Mouse (Mus musculus) right cerebral cortex, adult 2 months (tissue): ENCODE results near the gene Scgb3a1.

ENCODE experiments used
- DNase-seq, 2 experiments: peaks; one replicate each; pipeline ENCODE4 v3.0.0; 2021 to 2022; ENCODE audit warnings: low spot score in 2 of 2

Scgb3a1 gene

GRCm38 (mm10) chr11:49658791-49659469, 4.5 kb upstream of the Scgb3a1 start:
- DNase-seq: no peak

GRCm38 (mm10) chr11:49659470-49659799, 4.0 kb upstream of the Scgb3a1 start:
- no peak for DNase-seq

DNA sequence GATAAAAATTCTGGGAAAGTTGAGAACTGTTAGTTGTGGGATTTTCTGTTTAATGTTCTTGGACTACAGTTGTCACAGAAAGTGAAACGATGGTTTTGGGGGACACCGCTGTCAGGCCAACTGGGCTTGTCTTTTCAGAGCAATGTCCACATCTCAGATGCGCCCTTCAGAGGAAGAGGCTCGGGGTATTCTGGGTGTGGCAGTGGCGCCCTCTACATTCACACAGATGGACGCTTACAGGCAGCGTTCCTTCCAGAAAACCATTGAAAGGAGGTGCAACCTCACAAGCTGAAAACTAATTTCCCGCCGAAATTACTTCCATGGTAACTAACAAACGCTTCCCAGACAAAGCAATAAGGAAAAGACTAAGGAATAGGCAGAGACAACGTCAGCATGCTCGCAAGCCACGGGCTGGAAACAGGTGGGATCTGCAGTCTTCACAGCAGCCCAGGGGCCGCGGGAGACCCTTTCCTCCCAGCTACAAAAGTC, 1.1 kb upstream of the Scgb3a1 start:
- DNase-seq: no peak

DNA sequence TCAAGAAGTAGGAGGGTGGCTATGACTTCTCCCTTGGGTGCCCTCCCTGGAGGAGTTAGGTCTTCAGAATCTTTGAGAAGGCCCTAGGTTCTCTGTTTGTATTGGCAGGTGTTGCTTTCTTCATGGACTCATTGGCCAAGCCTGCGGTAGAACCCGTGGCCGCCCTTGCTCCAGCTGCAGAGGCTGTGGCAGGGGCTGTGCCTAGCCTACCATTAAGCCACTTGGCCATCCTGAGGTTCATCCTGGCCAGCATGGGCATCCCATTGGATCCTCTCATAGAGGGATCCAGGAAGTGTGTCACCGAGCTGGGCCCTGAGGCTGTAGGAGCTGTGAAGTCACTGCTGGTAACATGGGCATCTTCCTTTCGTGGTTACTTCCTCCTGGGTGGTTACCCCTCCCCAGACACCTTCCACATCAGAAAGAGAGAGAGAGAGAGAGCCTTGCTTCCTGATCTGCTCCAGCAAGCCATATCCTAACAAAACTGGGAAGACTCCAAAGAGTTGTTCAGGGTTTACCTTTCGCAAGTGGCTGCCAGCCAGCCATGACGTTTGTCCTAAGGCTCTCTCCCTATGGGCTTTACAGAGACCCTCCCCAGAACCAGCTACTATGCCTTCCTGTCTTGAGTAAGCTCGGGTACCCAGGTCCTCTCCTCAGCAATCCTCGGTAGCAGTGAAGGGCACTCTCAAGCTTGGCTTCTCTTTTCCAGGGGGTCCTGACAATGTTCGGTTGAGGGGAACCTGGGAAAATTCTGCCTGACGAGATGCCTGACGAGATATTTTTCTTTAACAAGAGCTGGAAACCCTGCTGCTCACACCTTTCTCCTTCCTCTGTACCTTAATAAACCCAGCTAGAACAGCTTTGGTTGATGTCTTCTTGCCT, 1.1 kb downstream of the Scgb3a1 start:
- DNase-seq: no peak

- DNase-seq: no peak
Observed at GRCm38 (mm10) chr11:49665462-49665861, 2.1 kb downstream of the Scgb3a1 start.

- DNase-seq: no peak
Observed at GRCm38 (mm10) chr11:49673433-49673832, 10.0 kb downstream of the Scgb3a1 start.

DNA sequence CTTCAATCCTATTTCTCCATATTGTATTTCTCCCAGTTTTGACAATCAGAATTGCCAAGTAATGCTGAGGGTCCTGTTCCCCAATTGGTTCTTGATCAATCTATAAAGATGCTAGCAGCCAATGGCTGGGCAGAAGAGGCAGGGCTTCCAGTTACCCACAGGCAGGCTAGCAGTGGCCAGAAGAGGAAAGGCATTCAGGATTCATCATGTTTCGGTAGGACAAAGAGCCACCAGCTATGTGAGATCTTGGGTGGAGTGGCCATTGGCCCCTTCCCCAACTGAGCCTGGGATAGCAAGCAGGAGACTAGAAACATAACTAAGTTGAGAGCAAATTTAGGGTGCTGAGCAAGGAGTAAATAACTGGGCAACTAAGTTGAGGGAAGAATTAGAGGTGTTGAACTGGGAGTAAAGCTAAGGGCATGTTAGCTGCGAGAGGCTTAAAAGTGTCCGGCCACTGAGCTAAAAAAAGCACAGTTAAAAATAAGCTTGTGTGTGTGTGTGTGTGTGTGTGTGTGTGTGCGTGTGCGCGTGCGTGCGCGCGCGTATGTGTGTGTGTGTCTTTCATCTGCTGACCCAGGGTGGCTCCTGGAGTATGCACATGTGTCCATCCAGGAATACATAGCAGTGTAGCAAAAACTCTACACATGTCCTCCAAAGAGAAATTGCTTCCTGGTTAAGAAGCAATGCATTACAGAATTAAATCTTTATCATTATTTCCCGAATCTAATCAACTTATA, 21.0 kb downstream of the Scgb3a1 start:
- DNase-seq: no peak

GRCm38 (mm10) chr11:49695013-49695412, 31.6 kb downstream of the Scgb3a1 start:
- no peak for DNase-seq

DNA sequence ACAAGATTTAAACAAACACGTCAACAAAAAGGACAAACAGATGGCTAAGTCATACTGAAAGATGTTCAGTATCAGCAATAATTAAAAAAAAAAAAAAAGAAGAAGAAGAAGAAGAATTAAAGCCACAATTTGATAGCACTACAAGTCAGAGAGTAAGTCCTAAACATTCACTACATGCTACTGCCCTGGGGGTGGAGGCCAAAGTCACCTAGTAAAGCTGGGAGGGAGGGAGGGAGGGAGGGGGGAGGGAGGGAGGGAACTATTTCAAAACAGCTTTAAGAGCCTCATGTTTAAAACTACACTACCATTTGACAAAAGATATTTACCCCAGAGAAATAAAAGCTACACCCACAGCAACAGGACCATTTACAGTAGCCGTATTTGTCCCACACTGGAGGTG, 32.3 kb downstream of the Scgb3a1 start:
- DNase-seq: no peak

- no peak for DNase-seq
Observed at GRCm38 (mm10) chr11:49696472-49696871, 33.1 kb downstream of the Scgb3a1 start.

DNA sequence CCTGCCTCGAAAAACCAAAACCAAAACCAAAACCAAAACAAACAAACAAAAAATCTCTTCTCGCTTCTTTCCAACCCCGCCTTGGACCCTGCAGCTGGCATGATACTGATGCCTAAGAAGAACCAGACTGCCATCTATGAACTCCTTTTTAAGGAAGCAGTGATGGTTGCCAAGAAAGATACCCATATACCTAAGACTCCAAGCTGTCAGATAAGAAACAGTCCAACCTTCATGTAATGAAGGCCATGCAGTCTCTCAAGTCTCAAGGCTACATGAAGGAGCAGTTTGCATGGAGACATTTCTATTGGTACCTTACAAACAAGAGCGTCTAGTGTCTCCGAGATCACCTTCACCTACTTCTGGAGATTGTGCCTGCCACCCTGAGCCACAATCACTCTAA, 34.4 kb downstream of the Scgb3a1 start:
- DNase-seq: no peak

DNA sequence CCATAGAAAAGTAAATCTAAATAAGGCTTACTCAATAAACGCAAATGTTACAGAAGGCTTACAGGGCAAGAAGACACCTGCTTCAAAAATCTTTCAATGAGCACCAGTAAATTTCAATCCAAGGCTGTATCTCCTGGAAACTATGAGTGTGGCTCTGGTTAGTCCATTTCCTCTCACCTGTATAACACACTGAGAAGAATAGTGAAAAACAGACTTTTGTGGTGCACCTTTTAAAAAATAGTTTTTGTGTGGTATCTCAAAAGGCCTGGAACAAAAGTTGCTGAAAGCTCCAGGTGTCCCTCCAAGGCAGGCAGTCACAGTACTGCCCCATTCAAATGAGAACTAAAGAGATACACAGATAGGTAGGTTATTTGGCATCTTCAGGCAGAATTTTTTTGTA, 35.7 kb downstream of the Scgb3a1 start:
- no peak for DNase-seq

DNA sequence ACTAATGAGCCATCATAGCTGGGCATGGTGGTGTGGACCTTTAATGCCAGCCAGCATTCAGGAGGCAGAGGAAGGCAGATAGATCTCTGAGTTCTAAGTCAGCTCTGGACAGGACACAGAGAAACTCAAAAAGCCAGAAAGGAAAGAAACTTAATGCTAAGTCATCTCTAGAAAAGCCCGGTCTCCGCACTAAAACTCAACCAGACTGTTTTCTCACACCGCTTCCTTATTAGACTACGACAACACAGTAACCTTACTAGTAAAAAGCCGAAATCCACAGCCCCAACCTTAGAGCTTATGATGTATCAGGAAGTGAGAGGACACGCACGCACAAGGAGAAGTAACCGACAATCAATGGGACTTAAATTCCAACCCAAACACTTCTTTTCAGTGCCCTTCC, 38.6 kb downstream of the Scgb3a1 start:
- no peak for DNase-seq

GRCm38 (mm10) chr11:49704804-49705203, 41.4 kb downstream of the Scgb3a1 start:
- DNase-seq: no peak

DNA sequence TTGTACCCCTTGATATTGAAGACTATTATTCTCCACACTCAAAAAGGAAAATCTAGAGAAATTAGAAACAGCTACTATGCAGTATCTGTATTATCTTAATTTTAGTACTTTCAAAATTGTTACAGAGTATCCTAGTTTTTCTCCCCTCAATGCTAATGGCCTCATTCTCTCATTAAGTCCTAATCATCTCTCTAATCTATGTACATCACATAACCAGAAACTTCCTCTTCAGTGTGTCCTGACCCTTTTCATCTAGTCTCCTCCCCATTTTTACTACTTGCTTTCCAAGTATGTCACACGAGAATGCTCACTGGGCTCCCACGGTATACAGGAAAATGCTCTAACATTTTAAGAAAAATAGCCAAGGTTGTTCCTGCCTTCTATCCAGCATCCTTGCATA, 44.4 kb downstream of the Scgb3a1 start:
- DNase-seq: no peak

- no peak for DNase-seq
Observed at GRCm38 (mm10) chr11:49710664-49711063, 47.3 kb downstream of the Scgb3a1 start.

DNA sequence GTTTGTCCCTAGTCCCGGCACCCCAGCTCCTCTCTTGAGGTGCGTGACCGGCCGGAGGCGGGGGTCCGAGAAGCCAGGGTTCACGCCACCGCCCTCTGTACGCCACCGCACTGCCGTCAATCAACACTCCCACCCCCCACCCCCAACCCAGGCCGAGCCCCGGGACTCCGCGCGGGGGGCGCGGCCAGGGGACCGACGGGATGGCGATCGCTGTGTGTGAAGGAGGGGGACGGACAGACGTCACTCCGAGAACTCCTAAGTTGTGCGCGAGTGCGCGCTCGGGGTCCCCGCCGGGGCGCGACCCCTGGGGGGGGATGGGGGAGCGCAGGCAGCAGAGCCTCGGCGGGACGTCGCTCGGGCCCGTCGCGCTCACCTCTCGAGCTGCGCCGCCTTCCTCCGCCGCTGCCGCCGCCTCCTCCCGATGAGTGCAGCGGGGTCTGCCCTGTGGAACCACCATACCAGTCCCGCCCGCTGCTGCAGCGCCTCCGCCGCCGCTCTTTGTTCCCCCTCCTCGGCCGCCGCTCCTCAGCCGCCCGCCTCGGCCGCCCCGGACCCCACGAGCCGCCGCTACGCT, 48.7 kb downstream of the Scgb3a1 start:
- no peak for DNase-seq

- peak; percentile 98 to 99 for DNase-seq
Observed at GRCm38 (mm10) chr11:49712555-49713335, 49.3 kb downstream of the Scgb3a1 start, which contains the start of gene Cnot6. Gene Cnot6 (minus strand): TSS chr11:49712723.

DNA sequence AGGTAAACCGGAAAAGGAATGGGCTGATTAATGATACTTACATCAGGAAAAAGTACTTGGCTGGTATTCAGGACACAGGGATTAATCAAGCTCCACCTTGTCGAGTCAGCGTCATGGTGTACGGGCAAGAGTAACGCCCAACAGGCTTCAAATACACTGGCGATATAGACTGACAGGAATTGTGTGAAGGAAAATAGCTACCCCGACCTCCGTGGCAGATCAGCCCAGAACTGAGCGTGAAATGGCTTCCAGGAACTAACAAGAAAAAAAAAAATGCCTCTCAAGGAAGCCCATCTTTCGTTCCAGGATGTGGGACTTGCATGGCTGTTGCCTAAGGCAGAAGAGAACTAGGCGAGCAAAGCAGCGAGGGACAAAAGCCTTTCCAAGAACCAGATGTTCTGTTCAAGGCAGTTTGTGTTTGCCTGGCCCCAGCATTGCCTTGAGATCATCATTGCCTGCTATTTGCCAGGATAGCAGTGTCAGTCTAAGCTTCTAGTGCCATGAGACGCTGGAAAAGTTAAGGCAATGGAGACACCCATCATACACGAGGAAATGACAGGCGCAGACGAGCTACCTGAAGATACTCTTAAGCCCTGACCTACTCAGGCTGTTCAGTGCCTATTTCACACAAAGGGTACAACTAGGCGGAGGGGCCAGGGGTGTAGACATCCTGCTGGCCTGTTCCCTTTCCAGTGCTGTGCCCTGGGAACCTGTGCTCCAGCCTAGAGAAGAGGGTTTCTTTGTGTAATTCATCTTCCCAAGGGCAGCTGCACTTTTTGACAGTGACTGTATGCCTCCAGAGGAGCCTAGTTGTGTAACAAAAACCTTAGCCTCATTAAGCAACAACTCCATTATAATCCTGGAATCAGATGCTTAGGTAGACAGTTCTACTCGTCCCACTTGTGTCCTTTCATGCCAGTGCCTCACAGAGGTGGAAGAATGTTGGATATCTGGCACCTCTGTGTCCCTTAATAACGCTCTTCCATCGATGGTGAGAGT, 50.2 kb downstream of the Scgb3a1 start:
- DNase-seq: no peak
